Mouse (Mus musculus) naive thymus-derived CD4-positive, alpha-beta T cell, adult 2 months (primary cell): Measurements from ENCODE around the gene Ltbp1.

ENCODE experiments used
- DNase-seq: peaks from one replicate; pipeline ENCODE4 v3.0.0-alpha.2; 2011; ENCODE audit warnings: low read depth

The Ltbp1 gene

DNA sequence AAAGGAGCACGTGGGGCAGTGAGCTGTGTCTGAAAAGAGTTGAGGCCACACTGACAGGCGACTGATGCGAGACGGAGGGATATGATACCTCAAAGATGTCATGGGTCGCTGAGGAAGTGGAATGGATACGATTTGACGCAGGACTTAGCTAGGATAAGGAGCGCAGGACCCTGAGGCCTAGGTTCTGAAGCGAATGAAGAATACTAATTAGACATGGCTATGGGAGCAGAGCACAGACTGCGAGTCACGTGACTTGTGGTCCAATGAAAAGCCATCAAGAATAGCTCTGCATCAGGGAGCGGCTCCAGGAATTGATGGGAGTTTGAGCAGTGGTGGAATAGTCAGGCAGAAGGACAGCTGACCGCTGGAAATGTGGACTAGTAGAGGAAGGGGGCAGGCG lies 433.7 kb downstream of the Ltbp1 start:
- DNase-seq = no peak

DNA sequence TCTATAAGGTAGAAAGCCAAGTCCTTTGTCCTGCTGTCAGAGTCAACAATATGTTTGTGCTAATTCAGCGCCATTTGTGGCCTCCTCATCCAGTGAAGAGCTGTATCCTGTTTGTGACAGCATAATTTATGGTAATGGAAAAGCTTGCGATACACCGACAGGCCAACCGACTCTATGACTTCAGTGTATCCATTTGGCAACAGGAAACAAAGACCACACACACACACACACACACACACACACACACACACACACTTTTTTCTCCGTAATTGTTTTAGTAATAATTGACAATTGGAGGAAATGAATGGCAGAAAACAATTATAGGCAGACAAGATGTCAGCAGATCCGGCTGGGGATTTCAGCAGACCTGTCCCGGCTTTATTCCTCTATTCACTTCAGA lies 435.3 kb downstream of the Ltbp1 start:
- DNase-seq = no peak

DNA sequence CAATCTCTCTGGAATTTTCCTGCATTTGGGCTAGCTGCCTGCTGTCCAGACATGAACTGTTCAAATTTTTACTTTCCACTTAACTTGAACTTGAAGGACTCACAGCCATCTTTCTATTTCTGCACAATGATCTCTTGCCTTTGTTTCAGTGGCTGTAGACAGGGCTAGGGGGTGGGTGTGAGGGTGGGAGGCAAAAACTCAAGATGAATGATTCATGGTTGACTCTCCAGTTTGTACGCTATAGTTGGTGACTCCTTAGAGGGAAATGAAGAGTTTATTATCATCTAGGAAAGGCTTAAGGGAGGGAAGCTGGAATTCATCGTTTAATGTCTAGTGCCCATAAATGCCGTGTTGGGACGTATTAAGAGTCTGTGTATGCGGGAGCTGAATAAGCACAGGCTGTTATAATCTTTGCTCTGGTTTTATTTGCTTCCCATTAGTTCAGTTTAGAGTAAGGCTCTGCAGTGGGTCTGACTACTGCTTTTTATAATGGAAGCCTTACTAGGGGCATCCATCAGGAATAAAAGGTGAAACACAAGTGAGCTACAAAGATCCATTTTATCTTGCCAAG lies 436.0 kb downstream of the Ltbp1 start:
- DNase-seq = no peak
